Mouse (Mus musculus) lung, embryonic 14.5 days (tissue): Measurements from ENCODE around the gene Dnaaf5. TPM values are rescaled to one million over a fixed set of nuclear protein-coding genes. Genes with fewer than 3 reads are reported as not detected.

Experiments
- ATAC-seq: fragments of 200-750 bp; cut with Nextera tagmentation; 2 replicates; pipeline ENCODE4 v1.8.0; 2017; ENCODE audit warnings: mild to moderate bottlenecking, moderate TSS enrichment, moderate library complexity; ENCODE audit not compliant: insufficient read depth
- DNase-seq: peaks from one replicate; pipeline ENCODE4 v3.0.0-alpha.2; 2015
- H3K27ac ChIP-seq: fragments of 300-500 bp; sonication (generic); 2 replicates; pipeline ENCODE4 v1.5.1; 2014; ENCODE audit warnings: low read depth, mild to moderate bottlenecking, moderate library complexity
- H3K27me3 ChIP-seq: fragments of 300-500 bp; sonication (generic); 2 replicates; pipeline ENCODE4 v1.6.1; 2014; ENCODE audit warnings: low read length, control low read depth; ENCODE audit not compliant: insufficient read depth
- H3K36me3 ChIP-seq: fragments of 300-500 bp; sonication (generic); 2 replicates; pipeline ENCODE4 v1.6.1; 2014; ENCODE audit warnings: control low read depth; ENCODE audit not compliant: insufficient read depth
- H3K4me1 ChIP-seq: fragments of 300-500 bp; sonication (generic); 2 replicates; pipeline ENCODE4 v1.6.1; 2014; ENCODE audit warnings: antibody characterized with exemption, control low read depth; ENCODE audit not compliant: insufficient read depth
- H3K4me2 ChIP-seq: fragments of 300-500 bp; sonication (generic); 2 replicates; pipeline ENCODE4 v1.6.1; 2014; ENCODE audit warnings: mild to moderate bottlenecking
- H3K4me3 ChIP-seq: fragments of 300-500 bp; sonication (generic); 2 replicates; pipeline ENCODE4 v1.5.1; 2014; ENCODE audit warnings: low read depth, low read length
- H3K9ac ChIP-seq: fragments of 300-500 bp; sonication (generic); 2 replicates; pipeline ENCODE4 v1.6.1; 2014
- H3K9me3 ChIP-seq: fragments of 300-500 bp; sonication (generic); 2 replicates; pipeline ENCODE4 v1.6.1; 2016; ENCODE audit warnings: low read depth, low read length, control low read depth
- CTCF ChIP-seq: IDR thresholded peaks from 2 replicates; pipeline ENCODE4 v1.5.1; 2016; ENCODE audit warnings: antibody characterized with exemption, low read depth
- WGBS: fragments of 180-500 bp; shearing (Covaris S2); extraction: QIAGEN DNeasy Blood & Tissue Kit; methylation state at CpG from one replicate; pipeline ENCODE4 v1.1.7; 2014; 5-methylcytosine and 5-hydroxymethylcytosine counted together
- polyA plus RNA-seq: library from polyadenylated mRNA; unstranded; fragments of >200 nt; fragmentation: Nextera tagmentation; extraction: Ambion mirVana; gene quantifications from 2 replicates; pipeline ENCODE4 v1.2.1, GENCODE M21; 2014

The Dnaaf5 gene
- polyA plus RNA-seq, 1 experiment from 2014 or later: 8.6 TPM

DNA sequence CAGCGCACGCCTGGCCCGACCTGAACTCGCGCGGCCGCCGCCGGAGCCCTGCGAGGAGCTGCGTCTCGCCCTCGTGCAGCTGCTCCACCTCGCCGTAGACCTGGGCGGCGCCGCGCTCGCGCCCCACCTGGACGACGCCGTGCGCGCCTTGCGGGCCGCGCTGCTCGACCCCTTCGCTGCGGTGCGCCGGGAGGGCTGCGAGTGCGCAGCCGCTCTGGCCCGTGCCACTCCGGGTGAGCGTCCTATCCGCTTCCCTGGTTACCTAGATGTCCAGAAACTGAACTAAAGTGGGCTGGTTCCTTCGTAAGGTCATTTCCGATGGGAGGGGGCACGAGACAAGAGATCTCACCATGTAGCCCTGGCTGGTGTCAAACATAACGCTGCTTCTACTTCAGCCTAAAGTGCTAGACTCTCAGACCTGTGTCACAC is 594 bp downstream of the Dnaaf5 start:
- Histone ChIP-seq H3K36me3 (peaks cover 24% of the 10 kb centered on the region), H3K4me2 (peak overlapping the region; percentile 90), H3K4me3 (peak overlapping the region; percentile 92), H3K4me1 (0 out of 2 replicates have a peak, but pooled peaks cover 3% of the 10 kb centered on the region), H3K27ac (peak overlapping the region; percentile 67; the same call in 1 of the 2 replicates), H3K9ac (peak overlapping the region; percentile 68), H3K27me3 (no peaks in the 10 kb centered on the region), H3K9me3 (no peaks in the 10 kb centered on the region)
- no peak for TF ChIP-seq CTCF
- WGBS: under 1% methylated on average over 45 of the region's 45 CpGs
- ATAC-seq: peak; percentile 12
- peak; percentile 50 for DNase-seq

- Histone ChIP-seq H3K9ac (no peak overlapping the region), H3K4me1 (no peaks in the 10 kb centered on the region), H3K9me3 (no peaks in the 10 kb centered on the region), H3K36me3 (peaks cover 46% of the 10 kb centered on the region), H3K27ac (no peak overlapping the region), H3K27me3 (no peaks in the 10 kb centered on the region), H3K4me3 (no peak overlapping the region), H3K4me2 (no peak overlapping the region)
- DNase-seq (no peak), ATAC-seq (no peak)
- 89% methylated on average over 8 of the region's 8 CpGs for WGBS
- no peak for TF ChIP-seq CTCF
Observed at GRCm38 (mm10) chr5:139160899-139161298, 10.9 kb downstream of the Dnaaf5 start.

DNA sequence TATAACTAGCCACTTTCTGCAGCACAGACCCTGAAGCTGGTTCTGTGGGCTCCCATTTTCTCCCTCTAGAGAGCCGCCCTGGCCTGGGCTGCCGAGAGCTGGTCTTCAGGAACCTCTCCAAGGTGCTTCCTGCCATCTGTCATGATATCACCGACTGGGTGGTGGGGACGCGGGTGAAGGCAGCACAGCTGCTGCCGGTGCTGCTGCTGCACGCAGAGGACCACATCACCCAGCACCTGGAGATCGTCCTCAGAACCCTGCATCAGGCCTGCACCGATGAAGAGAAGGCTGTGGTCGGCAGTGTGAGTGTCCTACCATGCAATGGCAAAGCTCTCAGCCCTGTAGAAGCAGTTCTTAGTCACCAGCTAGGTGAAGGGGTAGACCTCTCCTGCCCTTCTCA is 11.6 kb downstream of the Dnaaf5 start:
- H3K36me3 ChIP-seq: peaks cover 43% of the 10 kb centered on the region
- H3K4me1 ChIP-seq: no peaks in the 10 kb centered on the region
- no peak for TF ChIP-seq CTCF
- H3K4me3 ChIP-seq: no peak overlapping the region
- WGBS: 72% methylated on average over 10 of the region's 10 CpGs
- DNase-seq (no peak), ATAC-seq (no peak)
- H3K4me2 ChIP-seq: no peak overlapping the region
- H3K27ac ChIP-seq: no peak overlapping the region
- no peaks in the 10 kb centered on the region for H3K9me3 ChIP-seq
- no peak overlapping the region for H3K9ac ChIP-seq
- H3K27me3 ChIP-seq: no peaks in the 10 kb centered on the region

DNA sequence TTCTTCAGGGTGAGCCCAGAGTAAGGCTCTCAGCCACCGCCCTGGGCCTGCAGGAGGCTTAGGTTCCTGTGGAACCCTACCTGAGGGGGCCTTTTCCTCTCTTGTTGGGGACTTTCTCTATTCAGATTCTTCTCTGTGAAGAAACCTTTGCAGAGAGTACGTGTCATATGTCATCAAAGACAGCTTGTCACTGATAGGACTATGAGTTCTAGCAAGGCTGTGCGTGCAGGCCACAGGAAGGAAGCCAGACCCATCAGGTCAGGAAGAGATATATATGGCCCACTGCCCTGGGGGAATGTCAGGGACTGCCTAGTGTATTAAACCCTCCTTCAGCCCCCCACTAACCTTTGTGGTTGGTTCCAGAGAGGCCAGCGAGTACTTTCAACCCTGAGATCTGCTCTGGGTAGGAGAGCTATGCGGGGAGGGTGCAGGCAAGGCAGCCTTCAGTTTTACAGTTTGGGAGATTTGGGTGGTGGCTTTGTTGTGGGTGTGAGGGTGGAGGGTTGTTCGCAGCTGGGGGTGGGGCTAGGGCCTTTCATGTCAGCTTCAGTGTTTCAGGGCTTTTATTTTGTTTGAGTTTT is 16.8 kb downstream of the Dnaaf5 start:
- no peak overlapping the region for H3K4me3 ChIP-seq
- H3K36me3 ChIP-seq: peaks cover 70% of the 10 kb centered on the region
- no peak overlapping the region for H3K4me2 ChIP-seq
- TF ChIP-seq CTCF: no peak
- no peak overlapping the region for H3K9ac ChIP-seq
- DNase-seq (no peak), ATAC-seq (no peak)
- H3K27ac ChIP-seq: no peak overlapping the region
- no peaks in the 10 kb centered on the region for H3K4me1 ChIP-seq
- no peaks in the 10 kb centered on the region for H3K27me3 ChIP-seq
- H3K9me3 ChIP-seq: no peaks in the 10 kb centered on the region
- 79% methylated on average over 6 of the region's 6 CpGs for WGBS

GRCm38 (mm10) chr5:139167548-139167947 is 17.5 kb downstream of the Dnaaf5 start:
- ATAC-seq: no peak
- no peak for TF ChIP-seq CTCF
- 61% methylated on average over 1 of the region's 1 CpGs for WGBS

DNA sequence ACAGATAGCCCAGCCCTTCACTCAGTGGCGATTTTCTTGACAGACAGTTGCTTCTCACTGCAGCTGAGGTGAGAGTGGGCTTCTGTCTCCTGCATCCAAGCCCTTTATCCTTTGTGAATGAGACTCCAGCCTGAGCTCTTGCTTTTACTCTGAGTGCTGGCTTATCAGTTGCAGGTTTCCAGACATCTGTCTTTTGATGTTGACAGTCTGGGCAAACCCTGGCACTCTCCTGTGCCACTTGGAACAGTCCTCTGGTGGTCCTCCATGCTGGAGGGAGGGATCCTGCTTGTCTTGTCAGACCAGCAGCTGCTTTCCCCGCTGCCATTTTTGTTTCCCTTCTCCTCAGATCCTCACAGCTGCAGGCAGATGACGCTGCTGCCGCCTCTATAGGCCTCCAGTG is 21.9 kb downstream of the Dnaaf5 start:
- no peak for TF ChIP-seq CTCF
- WGBS: 93% methylated on average over 4 of the region's 4 CpGs

More at GRCm38 (mm10) chr5:139167548-139167947, 17.5 kb downstream of the Dnaaf5 start:
- Histone ChIP-seq H3K4me2 (no peak overlapping the region), H3K9me3 (no peaks in the 10 kb centered on the region), H3K27me3 (no peaks in the 10 kb centered on the region), H3K9ac (no peak overlapping the region), H3K27ac (no peak overlapping the region), H3K4me1 (no peaks in the 10 kb centered on the region), H3K36me3 (peaks cover 68% of the 10 kb centered on the region), H3K4me3 (no peak overlapping the region)
- no peak for DNase-seq

GRCm38 (mm10) chr5:139174141-139174540 is 24.1 kb downstream of the Dnaaf5 start:
- no peak for DNase-seq
- H3K4me3 ChIP-seq: no peak overlapping the region
- ATAC-seq: no peak
- peaks cover 51% of the 10 kb centered on the region for H3K36me3 ChIP-seq
- 44% methylated on average over 10 of the region's 10 CpGs for WGBS
- H3K9me3 ChIP-seq: no peaks in the 10 kb centered on the region
- H3K9ac ChIP-seq: no peak overlapping the region
- no peak for TF ChIP-seq CTCF
- no peaks in the 10 kb centered on the region for H3K27me3 ChIP-seq
- H3K27ac ChIP-seq: peak overlapping the region; percentile 13; the same call in 1 of the 2 replicates
- no peak overlapping the region for H3K4me2 ChIP-seq
- H3K4me1 ChIP-seq: no peaks in the 10 kb centered on the region

More for the DNA sequence above, 21.9 kb downstream of the Dnaaf5 start:
- DNase-seq (no peak), ATAC-seq (no peak)
- Histone ChIP-seq H3K27me3 (no peaks in the 10 kb centered on the region), H3K9ac (no peak overlapping the region), H3K36me3 (peaks cover 65% of the 10 kb centered on the region), H3K4me2 (no peak overlapping the region), H3K4me1 (no peaks in the 10 kb centered on the region), H3K9me3 (no peaks in the 10 kb centered on the region), H3K27ac (no peak overlapping the region), H3K4me3 (no peak overlapping the region)
